In genomic region chr8:81012699-81013098, GRCm38 (mm10) we compare ENCODE assay signal across 9 mouse cellular contexts. TPM values are rescaled to one million over a fixed set of nuclear protein-coding genes. Genes with fewer than 3 reads are reported as not detected.
DNase-seq lines count a peak whose midpoint lies in the region; ATAC-seq and TF ChIP-seq lines count a peak whose summit lies in the region.
"Had no signal": no experiment of that assay in that cellular context is flagged by ENCODE, and none has a peak within 500 bp of the region (broad histone marks: within the 10 kb centered on the region; RNA-seq: fewer than 3 reads in every experiment).

No protein-coding gene starts in this region.

- peaks cover 9% of the 10 kb centered on the region for H3K36me3 ChIP-seq in heart, embryonic 16.5 days (ENCODE audit: control insufficient read depth, insufficient read depth)
- H3K36me3 ChIP-seq in G1E (replicated peaks): peaks cover 46% of the 10 kb centered on the region
- peaks cover 14% of the 10 kb centered on the region for H3K36me3 ChIP-seq in hindbrain, embryonic 13.5 days
- H3K36me3 ChIP-seq in midbrain, embryonic 13.5 days: peaks cover 16% of the 10 kb centered on the region

- peak overlapping the region; percentile 78 for H3K9ac ChIP-seq in heart, embryonic 16.5 days (ENCODE audit: low read length)
- peak overlapping the region; percentile 94 for H3K9ac ChIP-seq in hindbrain, embryonic 13.5 days
- H3K9ac ChIP-seq in midbrain, embryonic 13.5 days (replicated peaks): peak overlapping the region; percentile 92

- no peak for DNase-seq in heart, postnatal 4 days
- DNase-seq in G1E (ENCODE audit: low spot score) (no peak), MN1 (ENCODE audit: low spot score) (no peak)
- no peak for DNase-seq in urinary bladder, postnatal 4 days (ENCODE audit: low spot score in 2 of 2)
- DNase-seq in thymus, postnatal 25 days: no peak
- DNase-seq: gastrocnemius, postnatal 25 days had no signal

- WGBS in heart, embryonic 16.5 days: 53% methylated on average over 2 of the region's 2 CpGs
- 82% methylated on average over 2 of the region's 2 CpGs for WGBS in hindbrain, embryonic 13.5 days
- WGBS in midbrain, embryonic 13.5 days: 80% methylated on average over 2 of the region's 2 CpGs

- no peak for TF ChIP-seq CTCF in G1E (IDR thresholded peaks at IDR 0.05; ENCODE audit: low read depth, low read length)

- ATAC-seq in heart, embryonic 16.5 days (replicated peaks; ENCODE audit: extremely low read depth, insufficient read depth, low FRiP score): no peak
- no peak for ATAC-seq in G1E (ENCODE audit: extremely low read depth, insufficient number of reproducible peaks, low FRiP score, poor library complexity, severe bottlenecking)
- no peak for ATAC-seq in hindbrain, embryonic 13.5 days (ENCODE audit: low FRiP score)
- ATAC-seq in midbrain, embryonic 13.5 days: no peak

- H3K27me3 ChIP-seq in heart, embryonic 16.5 days (ENCODE audit: control insufficient read depth, insufficient read depth, low read length): no peaks in the 10 kb centered on the region
- H3K27me3 ChIP-seq in G1E (ENCODE audit: insufficient read depth, low read length): no peaks in the 10 kb centered on the region
- H3K27me3 ChIP-seq in hindbrain, embryonic 13.5 days: no peaks in the 10 kb centered on the region
- H3K27me3 ChIP-seq in midbrain, embryonic 13.5 days: no peaks in the 10 kb centered on the region

- H3K4me2 ChIP-seq in heart, embryonic 16.5 days (ENCODE audit: low read depth, low read length): peak overlapping the region; percentile 98
- H3K4me2 ChIP-seq in hindbrain, embryonic 13.5 days: peak overlapping the region; percentile 95
- peak overlapping the region; percentile 99 for H3K4me2 ChIP-seq in midbrain, embryonic 13.5 days (replicated peaks)

- no peak overlapping the region for H3K27ac ChIP-seq in heart, embryonic 16.5 days (ENCODE audit: low read length)
- no peak overlapping the region for H3K27ac ChIP-seq in hindbrain, embryonic 13.5 days
- H3K27ac ChIP-seq in midbrain, embryonic 13.5 days: no peak overlapping the region

- peak overlapping the region; percentile 69 for H3K4me3 ChIP-seq in heart, embryonic 16.5 days (ENCODE audit: low read length)
- peak overlapping the region; percentile 98 for H3K4me3 ChIP-seq in G1E (ENCODE audit: low read depth, low read length)
- peak overlapping the region; percentile 94 for H3K4me3 ChIP-seq in hindbrain, embryonic 13.5 days
- H3K4me3 ChIP-seq in midbrain, embryonic 13.5 days (replicated peaks): peak overlapping the region; percentile 87

- no peaks in the 10 kb centered on the region for H3K9me3 ChIP-seq in heart, embryonic 16.5 days (replicated peaks; ENCODE audit: control insufficient read depth, low read length)
- no peaks in the 10 kb centered on the region for H3K9me3 ChIP-seq in G1E (replicated peaks)
- H3K9me3 ChIP-seq in hindbrain, embryonic 13.5 days: no peaks in the 10 kb centered on the region
- no peaks in the 10 kb centered on the region for H3K9me3 ChIP-seq in midbrain, embryonic 13.5 days

- peaks cover 29% of the 10 kb centered on the region for H3K4me1 ChIP-seq in heart, embryonic 16.5 days (ENCODE audit: control insufficient read depth, insufficient read depth, low read length)
- H3K4me1 ChIP-seq in G1E (ENCODE audit: insufficient read depth, low read depth, low read length): peaks cover 35% of the 10 kb centered on the region
- H3K4me1 ChIP-seq in hindbrain, embryonic 13.5 days (replicated peaks): peaks cover 44% of the 10 kb centered on the region
- H3K4me1 ChIP-seq in midbrain, embryonic 13.5 days (replicated peaks): peaks cover 47% of the 10 kb centered on the region

RNA-seq across cellular contexts. Expression of gene Usp38, which starts 2.0 kb away (rescaled TPM):
- polyA plus RNA-seq in heart, embryonic 16.5 days (2015; fragmentation: Nextera tagmentation; extraction: Ambion mirVana): 13.6 and 14.5 TPM in 2 replicates
- total RNA-seq in heart, postnatal 4 days (2021): 10 to 100 TPM; 21.6 to 22.3 TPM
- total RNA-seq in G1E (2014; fragmentation: Nextera tagmentation): 57.9 and 64.8 TPM in 2 replicates
- 45.9 and 49.7 TPM in 2 replicates for total RNA-seq in G1E (2017)
- polyA plus RNA-seq in G1E (2012): 19.3 and 28.1 TPM in 2 replicates
- polyA plus RNA-seq in hindbrain, embryonic 13.5 days (2015; fragmentation: Nextera tagmentation; extraction: Ambion mirVana): 19.4 and 20.3 TPM in 2 replicates
- 20.3 and 20.6 TPM in 2 replicates for polyA plus RNA-seq in midbrain, embryonic 13.5 days (2015; fragmentation: Nextera tagmentation; extraction: Ambion mirVana)
